Mouse (Mus musculus) bone marrow, adult 2 months (tissue): ENCODE measurements around the gene Tnfsf15.

Experiments
- CTCF ChIP-seq: fragments of 200-500 bp; IDR thresholded peaks from 2 replicates; pipeline ENCODE4 v1.5.1; 2011; ENCODE audit warnings: low read length, control low read depth; ENCODE audit not compliant: control insufficient read depth, insufficient read depth
- POLR2A ChIP-seq: fragments of 200-500 bp; IDR thresholded peaks from 2 replicates; pipeline ENCODE4 v1.6.1; 2011; ENCODE audit warnings: low read depth, mild to moderate bottlenecking, control low read depth, low read length, borderline replicate concordance; ENCODE audit not compliant: control insufficient read depth

DNA sequence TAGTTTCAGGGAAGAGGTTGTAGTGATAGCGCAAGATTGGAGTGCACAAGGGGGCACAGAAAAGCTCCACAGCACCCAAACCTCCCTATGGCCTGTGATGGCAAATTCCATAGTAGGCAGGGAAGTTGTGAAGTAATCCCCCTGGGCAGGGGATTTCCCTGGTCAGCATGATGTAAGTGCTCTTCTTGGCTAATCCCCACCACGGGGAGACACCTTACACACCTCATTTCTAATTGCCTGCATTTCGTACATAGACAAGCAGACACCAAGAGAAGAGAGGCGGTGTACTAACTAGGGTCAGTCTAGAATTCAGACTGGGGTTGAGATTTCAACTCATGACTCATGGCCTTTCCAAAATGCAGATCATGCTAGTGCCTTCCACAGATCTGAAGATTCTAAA, 4.2 kb downstream of the Tnfsf15 start:
- no peak for TF ChIP-seq CTCF
- no peak for TF ChIP-seq POLR2A
